Mouse (Mus musculus) thymus, postnatal 14 days (tissue): ENCODE measurements at regions not wholly inside any gene's neighbourhood (a gene's known extent, or its start where the extent isn't known, plus 50 kb on each side); places are given as distances from the start of the nearest gene placed in this dataset.

ENCODE experiments used
- DNase-seq: peaks from one replicate; pipeline ENCODE4 v3.0.0; 2021

DNA sequence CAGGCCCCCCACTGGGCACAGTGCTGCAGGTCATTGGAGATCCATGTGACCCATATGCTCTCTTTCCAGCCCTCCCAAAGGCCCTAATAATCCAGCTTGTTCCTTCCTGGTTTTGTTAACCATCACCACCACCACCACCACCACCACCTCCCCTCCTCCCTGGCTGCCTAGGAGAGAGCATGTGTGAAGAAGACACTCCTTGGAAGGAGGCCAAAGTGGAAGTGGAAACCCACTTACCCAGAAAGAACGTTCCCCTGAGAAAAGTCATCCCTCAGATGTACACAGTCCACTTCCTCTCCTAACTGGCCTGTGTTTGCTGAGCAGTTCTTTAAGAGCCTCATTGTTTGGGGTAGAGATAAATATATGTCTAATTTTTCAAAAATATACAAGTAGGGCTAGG is 62.9 kb upstream of the Hand1 start:
- DNase-seq, result no peak

DNA sequence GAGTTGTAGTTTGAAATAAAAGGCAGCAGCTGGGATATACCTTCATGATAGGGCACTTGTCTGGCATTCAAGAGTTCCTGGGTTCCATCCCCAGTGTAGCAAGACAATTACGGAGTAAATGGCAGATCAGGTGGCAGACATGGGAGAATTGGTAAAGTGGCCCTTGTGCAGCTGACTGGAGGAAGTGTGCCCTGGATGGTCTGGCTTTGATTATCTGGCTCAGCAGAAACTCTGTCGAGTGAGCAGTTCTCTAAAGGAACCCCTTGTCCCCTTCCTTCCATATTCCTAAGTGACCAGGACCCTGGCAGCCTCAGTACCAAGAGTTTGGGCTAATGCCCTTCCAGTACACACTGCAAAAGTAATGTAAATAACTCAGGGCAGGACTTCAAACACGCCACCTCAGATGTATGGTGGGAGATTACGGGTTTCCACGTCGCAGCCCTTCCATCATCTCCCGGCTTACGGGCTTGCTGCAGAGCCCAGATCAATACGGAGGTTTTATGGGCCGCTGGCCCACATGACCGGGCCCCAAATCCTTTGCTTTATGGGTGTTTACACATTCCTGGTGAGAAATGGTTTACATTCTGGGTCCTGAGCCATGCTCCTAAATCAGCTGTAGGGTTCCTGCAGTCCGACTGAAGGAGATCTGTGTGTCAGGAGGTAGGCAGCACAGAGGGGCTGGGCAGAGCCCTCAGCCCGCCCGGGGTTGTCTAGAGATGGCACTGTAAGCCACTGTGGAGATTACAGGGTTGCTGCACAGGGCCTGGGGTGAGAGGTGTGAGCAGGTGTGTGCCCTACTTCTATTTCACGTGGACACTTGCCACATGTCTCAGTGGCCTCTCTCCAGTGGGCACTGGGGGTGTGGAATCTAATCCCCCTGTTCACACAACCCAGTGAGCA is 50.4 kb upstream of the Hand1 start:
- no peak for DNase-seq
